Mouse (Mus musculus) induced T-regulatory cell, adult 2 months (primary cell): ENCODE results near the gene Tbc1d13.
"Not testable (repeated sequence)": the region's sequence is repeated elsewhere in the genome, so short reads cannot be mapped to it uniquely, and the experiment has no call there.

ENCODE experiments used
- DNase-seq: peaks from one replicate; pipeline ENCODE4 v3.0.0-alpha.2; 2012; ENCODE audit warnings: low read depth

Gene Tbc1d13

DNA sequence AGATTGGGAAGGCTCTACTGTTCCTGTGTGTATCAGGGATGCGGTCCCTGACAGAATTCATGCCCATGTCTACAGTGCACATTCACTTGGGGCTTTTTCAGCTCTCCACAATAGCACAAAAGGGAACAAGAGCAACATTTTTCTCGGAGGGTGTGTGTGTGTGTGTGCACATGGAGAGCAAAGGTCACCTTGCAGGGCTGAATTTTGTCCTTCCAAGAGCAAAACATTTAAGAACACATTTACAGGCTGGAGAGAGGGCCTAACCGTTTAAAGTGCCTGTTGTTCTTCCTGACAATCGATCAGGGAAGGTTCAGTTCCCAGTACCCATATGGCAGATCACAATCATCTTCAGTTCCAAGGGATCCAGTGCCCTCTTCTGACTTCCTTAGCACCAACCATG is 3.4 kb upstream of the Tbc1d13 start:
- no peak for DNase-seq

DNA sequence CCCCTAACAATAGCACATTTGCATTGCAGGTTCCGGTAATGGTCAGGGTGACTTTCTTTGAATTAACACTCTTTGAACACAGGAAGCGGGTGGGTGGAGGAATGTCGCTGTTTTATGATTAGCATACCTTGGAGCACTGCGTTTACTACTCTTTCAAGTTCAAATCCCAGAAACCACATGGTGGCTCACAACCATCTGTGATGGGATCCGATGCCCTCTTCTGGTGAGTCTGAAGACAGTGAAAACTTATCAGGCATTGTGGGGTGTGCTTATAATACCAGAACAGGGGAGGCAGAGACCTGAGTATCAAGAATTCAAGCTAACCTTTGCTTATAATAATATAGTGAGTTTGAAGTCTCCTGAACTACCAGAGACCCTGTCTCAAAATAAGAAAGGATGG is 2.3 kb upstream of the Tbc1d13 start:
- DNase-seq: peak; percentile 43

- no peak for DNase-seq
These were observed 539 bp upstream of the Tbc1d13 start for GRCm38 (mm10) chr2:30132801-30133612.

GRCm38 (mm10) chr2:30134378-30134711 is 799 bp downstream of the Tbc1d13 start:
- no peak for DNase-seq

DNA sequence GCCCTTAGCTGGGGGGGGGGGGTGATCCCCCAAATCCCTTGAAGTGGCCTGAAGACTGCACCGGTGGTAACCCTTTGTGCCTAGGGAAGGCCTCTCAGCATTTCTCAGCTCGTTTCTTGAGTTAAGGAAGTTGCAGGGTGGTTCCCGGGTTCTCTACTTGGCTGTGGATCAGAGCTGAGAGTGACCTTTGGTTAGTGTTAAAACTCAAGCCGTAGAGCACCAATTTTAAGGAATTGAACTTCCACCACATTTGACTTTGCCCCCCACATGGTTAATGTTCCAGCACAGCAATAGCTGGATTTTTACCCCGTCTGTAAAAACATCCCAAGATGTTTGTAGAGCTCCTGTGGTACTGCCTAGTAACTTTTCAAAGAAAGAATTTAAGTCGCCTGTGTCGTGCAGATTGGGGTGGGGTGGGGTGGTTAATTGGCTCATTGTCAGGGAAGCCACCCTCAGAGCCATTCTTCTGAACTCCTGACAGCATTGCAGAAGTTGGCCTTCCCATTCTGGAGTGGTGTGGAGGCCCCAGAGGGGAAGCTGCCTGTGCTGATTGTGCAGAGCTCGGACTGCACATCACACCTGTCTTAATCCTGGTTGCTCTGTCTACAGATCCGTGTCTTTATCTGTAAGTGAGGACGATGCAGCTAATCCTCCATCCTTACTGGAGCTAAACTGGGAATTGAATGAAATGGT is 1.5 kb downstream of the Tbc1d13 start:
- no peak for DNase-seq

DNA sequence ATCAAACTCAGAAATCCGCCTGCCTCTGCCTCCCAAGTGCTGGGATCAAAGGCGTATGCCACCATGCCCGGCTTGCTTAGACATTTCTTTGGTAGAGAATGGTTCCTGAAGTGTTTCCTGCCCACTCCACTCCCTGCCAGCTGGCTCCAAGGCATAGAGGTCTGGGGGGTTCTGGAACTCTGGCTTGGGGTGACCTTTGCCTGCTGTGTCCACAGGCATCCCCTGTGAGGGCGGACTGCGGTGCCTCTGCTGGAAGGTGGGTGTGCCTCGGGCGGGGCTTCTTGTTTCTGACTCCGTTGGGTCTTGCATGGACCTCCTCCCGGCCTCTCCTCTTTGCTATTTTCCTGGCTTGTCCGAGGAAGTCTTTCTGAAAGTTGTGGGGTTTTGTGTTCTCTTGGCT is 2.9 kb downstream of the Tbc1d13 start:
- DNase-seq: no peak

DNA sequence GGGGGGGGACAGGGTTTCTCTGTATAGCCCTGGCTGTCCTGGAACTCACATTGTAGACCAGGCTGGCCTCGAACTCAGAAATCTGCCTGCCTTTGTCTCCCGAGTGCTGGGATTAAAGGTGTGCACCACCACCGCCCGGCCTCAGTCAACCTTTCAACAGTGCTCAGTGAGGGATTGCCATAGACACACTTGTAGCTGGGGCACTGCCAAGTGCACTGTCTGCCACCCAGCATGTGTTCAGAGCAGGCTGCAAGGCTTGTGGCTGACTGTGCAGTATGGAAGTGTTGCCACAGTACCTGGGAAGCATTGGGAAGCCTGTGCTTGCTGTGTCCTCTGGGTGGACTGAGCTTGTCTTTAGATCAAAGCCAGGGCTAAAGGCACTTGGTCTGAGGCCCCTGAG is 6.5 kb downstream of the Tbc1d13 start:
- not testable (repeated sequence) for DNase-seq

GRCm38 (mm10) chr2:30144436-30144835 is 10.9 kb downstream of the Tbc1d13 start:
- DNase-seq: no peak

DNA sequence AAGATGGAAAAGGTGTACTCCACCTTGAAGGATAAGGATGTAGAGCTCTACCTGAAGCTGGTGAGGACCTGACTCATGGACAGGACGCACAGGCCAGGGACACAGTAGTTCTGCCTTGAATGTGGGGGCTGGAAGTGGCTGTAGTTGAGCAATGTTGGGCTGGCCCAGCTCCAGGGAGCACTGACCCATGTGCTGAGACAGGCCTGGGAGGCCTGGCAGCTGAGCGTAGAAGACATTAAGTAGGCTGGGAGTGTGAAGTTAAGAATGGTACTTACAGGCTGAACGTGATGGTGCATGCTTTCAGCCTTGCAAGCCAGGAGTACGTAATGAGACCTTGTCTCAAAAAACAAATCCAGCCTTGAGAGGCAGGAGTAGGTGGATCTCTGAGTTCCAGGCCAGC is 13.9 kb downstream of the Tbc1d13 start:
- no peak for DNase-seq

- DNase-seq: no peak
These were observed 18.3 kb downstream of the Tbc1d13 start for GRCm38 (mm10) chr2:30151840-30152239.

DNA sequence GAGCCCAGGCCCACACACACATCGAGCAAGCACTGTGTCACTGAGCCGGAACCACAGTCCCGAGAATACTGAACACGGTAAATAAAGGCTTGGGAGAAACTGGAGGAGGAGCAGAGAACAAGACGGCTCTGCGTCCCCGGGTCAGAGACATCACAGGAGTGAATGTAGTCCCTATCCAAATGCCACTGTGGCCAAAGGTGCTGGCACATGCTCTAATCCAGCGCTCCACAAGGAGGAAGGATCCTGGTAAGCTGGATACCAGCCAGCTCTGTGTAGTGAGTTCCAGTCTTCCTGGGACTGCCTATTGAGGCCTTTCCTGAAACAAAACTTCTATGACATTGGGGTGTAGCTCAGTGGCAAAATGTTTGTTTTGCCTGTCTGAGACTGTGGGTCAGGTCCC is 19.1 kb downstream of the Tbc1d13 start:
- DNase-seq: no peak

GRCm38 (mm10) chr2:30159871-30160270 is 26.3 kb downstream of the Tbc1d13 start:
- not testable (repeated sequence) for DNase-seq

DNA sequence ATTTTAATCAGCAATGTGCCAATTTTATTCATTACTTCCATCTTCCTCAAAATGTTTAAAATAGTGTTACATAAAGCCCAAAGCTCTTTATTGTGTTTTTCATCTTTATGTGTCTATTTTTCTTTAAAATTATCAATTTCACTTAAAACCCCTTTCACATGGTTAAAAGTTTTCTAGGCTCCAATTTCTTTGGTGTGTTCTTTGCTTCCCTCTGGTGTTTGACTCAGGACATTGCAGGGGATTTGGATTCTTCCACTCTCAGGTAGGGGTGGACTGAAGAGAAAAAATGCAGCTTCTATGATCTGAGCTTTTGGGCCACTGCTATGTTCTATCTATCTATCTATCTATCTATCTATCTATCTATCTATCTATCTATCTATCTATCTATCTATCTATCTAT is 28.3 kb downstream of the Tbc1d13 start:
- DNase-seq: peak; percentile 82

DNA sequence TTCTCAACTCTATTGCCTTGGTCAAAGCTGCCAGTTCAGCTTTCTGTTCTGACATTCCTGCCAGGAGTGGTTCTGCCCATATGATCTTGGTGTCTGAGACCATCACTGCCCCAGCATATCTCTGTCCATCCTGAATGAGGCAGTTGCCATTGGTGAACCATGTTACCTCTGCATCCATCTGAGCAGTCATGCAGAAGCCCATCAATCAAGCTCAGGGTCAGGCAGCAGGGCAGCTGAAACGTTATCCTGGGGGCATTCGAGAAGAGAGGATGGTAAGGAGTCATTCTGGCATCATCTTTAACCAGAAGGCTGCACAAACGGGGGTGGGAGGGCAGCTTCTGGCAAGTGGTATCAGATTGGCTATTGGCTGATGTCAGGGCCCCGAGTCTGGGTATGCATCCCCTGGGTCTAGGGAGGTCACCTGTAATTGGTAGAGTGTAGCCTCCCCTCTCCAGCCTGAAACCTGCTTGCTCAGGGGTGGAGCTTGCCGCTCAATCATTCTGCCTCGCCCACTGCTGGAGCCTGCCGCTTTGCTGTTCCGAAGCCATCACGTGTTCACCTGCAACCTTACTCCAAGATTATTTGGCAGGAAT is 30.9 kb downstream of the Tbc1d13 start:
- DNase-seq: no peak

GRCm38 (mm10) chr2:30166677-30167076 is 33.1 kb downstream of the Tbc1d13 start:
- DNase-seq: peak; percentile 51

GRCm38 (mm10) chr2:30171371-30171996 is 37.9 kb downstream of the Tbc1d13 start, which contains the start of gene Endog:
TSS of gene Endog (plus strand) at chr2:30171493.
- DNase-seq: peak; percentile 87

- no peak for DNase-seq
These were observed 38.4 kb downstream of the Tbc1d13 start for GRCm38 (mm10) chr2:30171997-30172382.

DNA sequence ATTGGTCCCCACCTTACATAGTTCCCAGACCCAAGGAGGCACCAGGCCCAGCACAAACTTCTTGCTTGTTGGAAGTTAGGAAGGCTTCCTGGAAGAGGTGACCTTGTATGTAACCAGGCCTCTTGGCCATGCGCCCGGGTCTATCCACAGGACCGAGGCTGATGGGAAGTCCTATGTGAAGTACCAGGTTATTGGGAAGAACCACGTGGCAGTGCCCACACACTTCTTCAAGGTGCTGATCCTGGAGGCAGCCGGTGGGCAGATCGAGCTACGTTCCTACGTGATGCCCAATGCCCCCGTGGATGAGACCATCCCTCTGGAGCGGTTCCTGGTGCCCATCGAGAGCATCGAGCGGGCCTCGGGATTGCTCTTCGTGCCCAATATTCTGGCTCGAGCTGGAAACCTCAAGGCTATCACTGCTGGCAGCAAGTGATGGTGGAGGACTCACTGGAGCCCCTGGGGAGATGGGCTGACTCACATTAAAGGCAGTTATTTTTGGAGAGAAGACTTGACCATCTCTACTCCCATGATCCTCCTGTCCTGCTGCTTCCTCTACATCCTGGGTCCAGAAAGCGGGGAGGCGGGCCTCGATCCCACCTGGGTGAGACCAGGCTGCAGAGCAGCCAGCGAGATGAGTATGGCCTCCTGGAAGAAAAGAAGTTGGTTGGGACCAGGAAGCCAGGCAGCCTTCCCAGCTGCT is 40.1 kb downstream of the Tbc1d13 start:
- no peak for DNase-seq

GRCm38 (mm10) chr2:30175897-30176296 is 42.4 kb downstream of the Tbc1d13 start:
- DNase-seq: peak; percentile 24

GRCm38 (mm10) chr2:30176561-30176960 is 43.0 kb downstream of the Tbc1d13 start:
- DNase-seq: no peak

- peak; percentile 98 for DNase-seq
These were observed 44.4 kb downstream of the Tbc1d13 start, which contains the start of gene Spout1 for GRCm38 (mm10) chr2:30177700-30178675. TSS of gene Spout1 (minus strand) at chr2:30178459.
